Mouse (Mus musculus) liver, postnatal 0 days (tissue): ENCODE measurements around the gene Thada. TPM values are rescaled to one million over a fixed set of nuclear protein-coding genes. Genes with fewer than 3 reads are reported as not detected.
A peak's percentile ranks its signal among the peaks of the same experiment; 100 is the strongest.

Source experiments
- ATAC-seq: fragments of 200-750 bp; cut with Nextera tagmentation; 2 replicates; pipeline ENCODE4 v1.8.0; 2017; ENCODE audit warnings: mild to moderate bottlenecking, moderate library complexity
- DNase-seq: peaks from one replicate; pipeline ENCODE4 v3.0.0-alpha.2; 2016
- H3K27ac ChIP-seq: fragments of 300-500 bp; sonication (generic); 2 replicates; pipeline ENCODE4 v1.5.1; 2014; ENCODE audit warnings: antibody characterized with exemption, moderate library complexity, mild to moderate bottlenecking, low read depth
- H3K27me3 ChIP-seq: fragments of 300-500 bp; sonication (generic); 2 replicates; pipeline ENCODE4 v1.6.1; 2014; ENCODE audit warnings: low read length, control low read depth, mixed read lengths; ENCODE audit not compliant: insufficient read depth
- H3K36me3 ChIP-seq: fragments of 300-500 bp; sonication (generic); replicated peaks from 2 replicates; pipeline ENCODE4 v1.6.1; 2014; ENCODE audit warnings: mild to moderate bottlenecking, control low read depth, low read length, moderate library complexity, mixed read lengths; ENCODE audit not compliant: insufficient read depth
- H3K4me1 ChIP-seq: fragments of 300-500 bp; sonication (generic); 2 replicates; pipeline ENCODE4 v1.6.1; 2014; ENCODE audit warnings: antibody characterized with exemption, mild to moderate bottlenecking, control low read depth; ENCODE audit not compliant: insufficient read depth
- H3K4me2 ChIP-seq: fragments of 300-500 bp; sonication (generic); 2 replicates; pipeline ENCODE4 v1.6.1; 2014; ENCODE audit warnings: low read depth, mild to moderate bottlenecking, low read length, moderate library complexity, mixed read lengths
- H3K4me3 ChIP-seq: fragments of 300-500 bp; sonication (generic); 2 replicates; pipeline ENCODE4 v1.5.1; 2014; ENCODE audit warnings: low read depth, low read length
- H3K9ac ChIP-seq: fragments of 300-500 bp; sonication (generic); replicated peaks from 2 replicates; pipeline ENCODE4 v1.6.1; 2014; ENCODE audit warnings: mild to moderate bottlenecking, moderate library complexity
- H3K9me3 ChIP-seq: fragments of 300-500 bp; sonication (generic); 2 replicates; pipeline ENCODE4 v1.6.1; 2016; ENCODE audit warnings: mild to moderate bottlenecking, control low read depth, low read length, mixed read lengths
- CTCF ChIP-seq: sonication (generic); IDR thresholded peaks from 2 replicates; pipeline ENCODE4 v1.5.1; 2016; ENCODE audit warnings: antibody characterized with exemption, low read depth
- EP300 ChIP-seq: IDR thresholded peaks from 2 replicates; pipeline ENCODE4 v1.6.1; 2016; ENCODE audit warnings: antibody characterized with exemption, low read depth, mild to moderate bottlenecking
- WGBS: fragments of 180-500 bp; shearing (Covaris S2); extraction: QIAGEN DNeasy Blood & Tissue Kit; methylation state at CpG from one replicate; pipeline ENCODE4 v1.1.7; 2014; ENCODE audit not compliant: insufficient replicate concordance; 5-methylcytosine and 5-hydroxymethylcytosine counted together
- polyA plus RNA-seq: library from polyadenylated mRNA; unstranded; fragments of >200 nt; fragmentation: Nextera tagmentation; extraction: Ambion mirVana; gene quantifications from 2 replicates; pipeline ENCODE4 v1.2.1, GENCODE M21; 2015

Thada gene
- polyA plus RNA-seq, 1 experiment from 2014 or later = 1.2 TPM

- H3K4me3 ChIP-seq = no peak overlapping the region
- ATAC-seq (no peak), DNase-seq (no peak)
- H3K27me3 ChIP-seq = no peaks in the 10 kb centered on the region
- H3K36me3 ChIP-seq = 0 out of 2 replicates have a peak, but pooled peaks cover 3% of the 10 kb centered on the region
- H3K9ac ChIP-seq = no peak overlapping the region
- H3K4me1 ChIP-seq = peaks cover 14% of the 10 kb centered on the region
- no peak overlapping the region for H3K27ac ChIP-seq
- no peaks in the 10 kb centered on the region for H3K9me3 ChIP-seq
- TF ChIP-seq CTCF (no peak), EP300 (no peak)
- H3K4me2 ChIP-seq = no peak overlapping the region
Observed at GRCm38 (mm10) chr17:84260226-84260625, 205.8 kb downstream of the Thada start.

GRCm38 (mm10) chr17:84258638-84259261 lies 207.3 kb downstream of the Thada start:
- Histone ChIP-seq H3K4me1 (peaks cover 13% of the 10 kb centered on the region), H3K4me2 (no peak overlapping the region), H3K4me3 (no peak overlapping the region), H3K27ac (no peak overlapping the region), H3K36me3 (0 out of 2 replicates have a peak, but pooled peaks cover 3% of the 10 kb centered on the region), H3K9me3 (no peaks in the 10 kb centered on the region), H3K9ac (no peak overlapping the region), H3K27me3 (no peaks in the 10 kb centered on the region)
- ATAC-seq (no peak), DNase-seq (no peak)
- TF ChIP-seq EP300 = no peak
- no peak for TF ChIP-seq CTCF
- 68% methylated on average over 4 of the region's 4 CpGs for WGBS

- Histone ChIP-seq H3K4me2 (no peak overlapping the region), H3K27me3 (no peaks in the 10 kb centered on the region), H3K9me3 (no peaks in the 10 kb centered on the region), H3K36me3 (0 out of 2 replicates have a peak, but pooled peaks cover 3% of the 10 kb centered on the region), H3K27ac (no peak overlapping the region), H3K4me1 (peaks cover 10% of the 10 kb centered on the region; the same call in 1 of the 2 replicates), H3K4me3 (no peak overlapping the region), H3K9ac (no peak overlapping the region)
- WGBS = 82% methylated on average over 5 of the region's 5 CpGs
- TF ChIP-seq EP300 (no peak), CTCF (no peak)
- DNase-seq = no peak
- ATAC-seq = no peak
Observed at GRCm38 (mm10) chr17:84257927-84258532, 208.0 kb downstream of the Thada start.

- no peak for TF ChIP-seq EP300
- no peak for TF ChIP-seq CTCF
- Histone ChIP-seq H3K9ac (no peak overlapping the region), H3K4me1 (peaks cover 6% of the 10 kb centered on the region; the same call in 1 of the 2 replicates), H3K27me3 (no peaks in the 10 kb centered on the region), H3K9me3 (no peaks in the 10 kb centered on the region), H3K36me3 (0 out of 2 replicates have a peak, but pooled peaks cover 3% of the 10 kb centered on the region), H3K4me2 (no peak overlapping the region), H3K27ac (no peak overlapping the region), H3K4me3 (no peak overlapping the region)
- WGBS = 74% methylated on average over 9 of the region's 9 CpGs
- no peak for DNase-seq
- ATAC-seq = no peak
Observed at GRCm38 (mm10) chr17:84256278-84256819, 209.7 kb downstream of the Thada start.

- H3K4me1 ChIP-seq = peaks cover under 1% of the 10 kb centered on the region; the same call in 1 of the 2 replicates
- TF ChIP-seq CTCF (no peak), EP300 (no peak)
- H3K27ac ChIP-seq = no peak overlapping the region
- no peaks in the 10 kb centered on the region for H3K27me3 ChIP-seq
- no peak overlapping the region for H3K9ac ChIP-seq
- DNase-seq = no peak
- ATAC-seq = no peak
- WGBS = 72% methylated on average over 2 of the region's 2 CpGs
- 0 out of 2 replicates have a peak, but pooled peaks cover 3% of the 10 kb centered on the region for H3K36me3 ChIP-seq
- H3K4me2 ChIP-seq = no peak overlapping the region
- H3K9me3 ChIP-seq = no peaks in the 10 kb centered on the region
- no peak overlapping the region for H3K4me3 ChIP-seq
Observed at GRCm38 (mm10) chr17:84255841-84256240, 210.2 kb downstream of the Thada start.

GRCm38 (mm10) chr17:84251426-84251825 lies 214.6 kb downstream of the Thada start:
- peaks cover 6% of the 10 kb centered on the region; the same call in 1 of the 2 replicates for H3K36me3 ChIP-seq
- no peaks in the 10 kb centered on the region for H3K4me1 ChIP-seq
- WGBS = 71% methylated on average over 3 of the region's 3 CpGs
- no peak overlapping the region for H3K4me3 ChIP-seq
- no peak overlapping the region for H3K4me2 ChIP-seq
- H3K9me3 ChIP-seq = no peaks in the 10 kb centered on the region
- peak overlapping the region; percentile 46; the same call in 1 of the 2 replicates for H3K27ac ChIP-seq
- TF ChIP-seq EP300 = no peak
- TF ChIP-seq CTCF = no peak
- no peaks in the 10 kb centered on the region for H3K27me3 ChIP-seq
- DNase-seq = no peak
- peak; percentile 90 for ATAC-seq
- no peak overlapping the region for H3K9ac ChIP-seq
